Mouse (Mus musculus) stomach, postnatal 0 days (tissue): Measurements from ENCODE around the gene Celf5. TPM values are rescaled to one million over a fixed set of nuclear protein-coding genes. Genes with fewer than 3 reads are reported as not detected.
"Not testable (repeated sequence)": the region's sequence is repeated elsewhere in the genome, so short reads cannot be mapped to it uniquely, and the experiment has no call there.

Experiments
- ATAC-seq: fragments of 200-750 bp; cut with Nextera tagmentation; 2 replicates; pipeline ENCODE4 v1.8.0; 2017; ENCODE audit not compliant: low FRiP score, low TSS enrichment
- DNase-seq: peaks from one replicate; pipeline ENCODE4 v3.0.0-alpha.2; 2016; ENCODE audit warnings: low spot score
- H3K27ac ChIP-seq: fragments of 300-500 bp; sonication (generic); replicated peaks from 2 replicates; pipeline ENCODE4 v1.5.1; 2014; ENCODE audit warnings: mild to moderate bottlenecking, control low read depth
- H3K27me3 ChIP-seq: fragments of 300-500 bp; sonication (generic); 2 replicates; pipeline ENCODE4 v1.6.1; 2014; ENCODE audit warnings: low read length; ENCODE audit not compliant: control insufficient read depth, insufficient read depth
- H3K36me3 ChIP-seq: fragments of 300-500 bp; sonication (generic); 2 replicates; pipeline ENCODE4 v1.6.1; 2014; ENCODE audit warnings: low read length, mixed read lengths; ENCODE audit not compliant: control insufficient read depth, insufficient read depth
- H3K4me1 ChIP-seq: fragments of 300-500 bp; sonication (generic); replicated peaks from 2 replicates; pipeline ENCODE4 v1.6.1; 2014; ENCODE audit warnings: antibody characterized with exemption; ENCODE audit not compliant: control insufficient read depth, insufficient read depth
- H3K4me2 ChIP-seq: fragments of 300-500 bp; sonication (generic); replicated peaks from 2 replicates; pipeline ENCODE4 v1.6.1; 2014; ENCODE audit warnings: low read depth, mild to moderate bottlenecking, control low read depth, moderate library complexity
- H3K4me3 ChIP-seq: fragments of 300-500 bp; sonication (generic); 2 replicates; pipeline ENCODE4 v1.5.1; 2014; ENCODE audit warnings: low read depth, low read length, control low read depth
- H3K9ac ChIP-seq: fragments of 300-500 bp; sonication (generic); 2 replicates; pipeline ENCODE4 v1.6.1; 2014; ENCODE audit warnings: mild to moderate bottlenecking, low read length, control low read depth, mixed read lengths
- H3K9me3 ChIP-seq: fragments of 300-500 bp; sonication (generic); 2 replicates; pipeline ENCODE4 v1.6.1; 2016; ENCODE audit warnings: low read length; ENCODE audit not compliant: control insufficient read depth
- CTCF ChIP-seq: IDR thresholded peaks from 2 replicates; pipeline ENCODE4 v1.5.1; 2016; ENCODE audit warnings: antibody characterized with exemption, low read depth, mild to moderate bottlenecking, moderate library complexity
- EP300 ChIP-seq: optimal IDR thresholded peaks from 2 replicates; pipeline ENCODE3; 2016; ENCODE audit warnings: antibody characterized with exemption
- WGBS: fragments of 180-500 bp; shearing (Covaris S2); extraction: QIAGEN DNeasy Blood & Tissue Kit; methylation state at CpG from one replicate; pipeline ENCODE4 v1.1.7; 2014; 5-methylcytosine and 5-hydroxymethylcytosine counted together
- polyA plus RNA-seq: library from polyadenylated mRNA; unstranded; fragments of >200 nt; fragmentation: Nextera tagmentation; extraction: Ambion mirVana; gene quantifications from 2 replicates; pipeline ENCODE4 v1.2.1, GENCODE M21; 2015

Gene Celf5
- polyA plus RNA-seq, 1 experiment from 2014 or later: 0.62 TPM

GRCm38 (mm10) chr10:81450641-81451364 lies 31.7 kb downstream of the Celf5 start:
- peaks cover 5% of the 10 kb centered on the region; the same call in 1 of the 2 replicates for H3K27me3 ChIP-seq

GRCm38 (mm10) chr10:81450140-81450539 lies 32.4 kb downstream of the Celf5 start:
- H3K9me3 ChIP-seq: no peaks in the 10 kb centered on the region
- no peak overlapping the region for H3K4me3 ChIP-seq
- H3K9ac ChIP-seq: no peak overlapping the region
- DNase-seq (peak; percentile 90), ATAC-seq (peak; percentile 66)
- no peak overlapping the region for H3K4me2 ChIP-seq
- TF ChIP-seq CTCF: peak; percentile 99
- no peak for TF ChIP-seq EP300
- 3% methylated on average over 7 of the region's 7 CpGs for WGBS
- no peaks in the 10 kb centered on the region for H3K4me1 ChIP-seq
- no peak overlapping the region for H3K27ac ChIP-seq
- H3K36me3 ChIP-seq: no peaks in the 10 kb centered on the region
- H3K27me3 ChIP-seq: peaks cover 5% of the 10 kb centered on the region; the same call in 1 of the 2 replicates

More at GRCm38 (mm10) chr10:81450641-81451364, 31.7 kb downstream of the Celf5 start:
- no peak overlapping the region for H3K27ac ChIP-seq
- no peaks in the 10 kb centered on the region for H3K4me1 ChIP-seq
- WGBS: 52% methylated on average over 9 of the region's 9 CpGs
- H3K4me2 ChIP-seq: no peak overlapping the region
- no peak for DNase-seq
- H3K9me3 ChIP-seq: no peaks in the 10 kb centered on the region
- H3K36me3 ChIP-seq: no peaks in the 10 kb centered on the region
- TF ChIP-seq EP300: no peak
- TF ChIP-seq CTCF: no peak
- no peak overlapping the region for H3K9ac ChIP-seq
- no peak for ATAC-seq
- no peak overlapping the region for H3K4me3 ChIP-seq

- H3K4me1 ChIP-seq, H3K4me2 ChIP-seq, H3K9me3 ChIP-seq, H3K27ac ChIP-seq, H3K27me3 ChIP-seq, DNase-seq, ATAC-seq, H3K9ac ChIP-seq, H3K4me3 ChIP-seq, H3K36me3 ChIP-seq: not testable (repeated sequence)
- peak; percentile 43 for TF ChIP-seq CTCF
- 14% methylated on average over 2 of the region's 2 CpGs for WGBS
Measured at GRCm38 (mm10) chr10:81445516-81445915, 37.0 kb downstream of the Celf5 start.

GRCm38 (mm10) chr10:81441019-81441418 lies 41.5 kb downstream of the Celf5 start:
- no peak for DNase-seq
- no peak overlapping the region for H3K4me2 ChIP-seq
- no peaks in the 10 kb centered on the region for H3K4me1 ChIP-seq
- TF ChIP-seq EP300 (no peak), CTCF (peak; percentile 69)
- no peaks in the 10 kb centered on the region; the same call in 1 of the 2 replicates for H3K27me3 ChIP-seq
- H3K36me3 ChIP-seq: no peaks in the 10 kb centered on the region
- no peak overlapping the region for H3K27ac ChIP-seq
- H3K9me3 ChIP-seq: no peaks in the 10 kb centered on the region
- H3K4me3 ChIP-seq: no peak overlapping the region
- no peak for ATAC-seq
- no peak overlapping the region for H3K9ac ChIP-seq

- 44% methylated on average over 3 of the region's 3 CpGs for WGBS
- Histone ChIP-seq H3K9ac (no peak overlapping the region), H3K4me3 (no peak overlapping the region), H3K9me3 (no peaks in the 10 kb centered on the region), H3K4me1 (no peaks in the 10 kb centered on the region), H3K4me2 (no peak overlapping the region), H3K27ac (peak overlapping the region; percentile 45; the same call in 1 of the 2 replicates), H3K27me3 (no peaks in the 10 kb centered on the region), H3K36me3 (no peaks in the 10 kb centered on the region)
- no peak for TF ChIP-seq CTCF
- no peak for TF ChIP-seq EP300
- DNase-seq: peak; percentile 74
- no peak for ATAC-seq
Measured at GRCm38 (mm10) chr10:81435436-81435835, 47.1 kb downstream of the Celf5 start.
